Mouse (Mus musculus) spleen, adult 2 months (tissue): ENCODE measurements around the gene a.

Experiments
- CTCF ChIP-seq: fragments of 200-500 bp; IDR thresholded peaks from 2 replicates; pipeline ENCODE4 v1.5.1; 2011; ENCODE audit warnings: mild to moderate bottlenecking, inconsistent platforms; ENCODE audit not compliant: insufficient read depth, insufficient read length, insufficient replicate concordance; ENCODE audit errors: extremely low read depth
- POLR2A ChIP-seq: fragments of 200-500 bp; IDR thresholded peaks from 2 replicates; pipeline ENCODE4 v1.6.1; 2011; ENCODE audit warnings: low read depth, low read length, inconsistent platforms

DNA sequence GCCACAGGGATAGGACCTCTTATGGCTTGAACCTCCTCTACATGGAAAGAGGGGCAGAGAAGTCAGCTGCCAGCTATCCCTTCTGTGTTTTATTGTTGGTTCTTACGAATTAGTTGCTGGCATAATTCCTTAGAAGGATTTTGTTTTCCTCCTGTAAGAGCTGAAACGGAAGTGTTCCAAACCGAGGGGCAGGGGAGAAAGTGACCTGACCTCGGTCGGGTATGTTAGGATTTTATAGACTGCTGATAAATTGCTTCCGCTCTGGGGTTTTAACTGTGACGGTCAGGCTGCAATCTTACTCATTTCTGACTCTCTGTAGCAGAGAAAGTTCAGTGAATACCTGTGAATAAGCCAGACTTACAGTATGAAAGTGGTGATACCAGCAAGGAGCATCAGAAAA is 158.2 kb downstream of the a start:
- TF ChIP-seq POLR2A (no peak), CTCF (no peak)
